Mouse (Mus musculus): ENCODE measurements at regions not wholly inside any gene's neighbourhood (a gene's known extent, or its start where the extent isn't known, plus 50 kb on each side); places are given as distances from the start of the nearest gene placed in this dataset.

GRCm38 (mm10) chr7:135899765-135900164 is 183.6 kb upstream of the Mki67 start:
- no peak overlapping the region for H3K4me3 ChIP-seq
- ATAC-seq (ENCODE audit: insufficient number of reproducible peaks, low FRiP score, low TSS enrichment, low read depth): no peak
- no peaks in the 10 kb centered on the region for H3K36me3 ChIP-seq
- H3K4me2 ChIP-seq: no peak overlapping the region
- no peaks in the 10 kb centered on the region for H3K27me3 ChIP-seq
- H3K27ac ChIP-seq: 0 out of 2 replicates have a peak overlapping the region, but pooled peaks have one; percentile 82
- 69% methylated on average over 5 of the region's 5 CpGs for WGBS
- H3K4me1 ChIP-seq: peaks cover 28% of the 10 kb centered on the region
- no peaks in the 10 kb centered on the region for H3K9me3 ChIP-seq
- no peak overlapping the region for H3K9ac ChIP-seq

- Histone ChIP-seq H3K9me3 (no peaks in the 10 kb centered on the region), H3K27ac (peak overlapping the region; percentile 82), H3K9ac (no peak overlapping the region), H3K4me2 (no peak overlapping the region), H3K4me3 (no peak overlapping the region), H3K27me3 (no peaks in the 10 kb centered on the region), H3K36me3 (no peaks in the 10 kb centered on the region), H3K4me1 (peaks cover 28% of the 10 kb centered on the region)
- ATAC-seq (ENCODE audit: insufficient number of reproducible peaks, low FRiP score, low TSS enrichment, low read depth): peak; percentile 81
- WGBS: 8% methylated on average over 10 of the region's 10 CpGs
Measured at GRCm38 (mm10) chr7:135900861-135901321, 184.7 kb upstream of the Mki67 start.

- peak; percentile 59; the same call in 1 of the 2 replicates for ATAC-seq (ENCODE audit: insufficient number of reproducible peaks, low FRiP score, low TSS enrichment, low read depth)
- Histone ChIP-seq H3K4me1 (peaks cover 28% of the 10 kb centered on the region), H3K4me2 (no peak overlapping the region), H3K27me3 (no peaks in the 10 kb centered on the region), H3K36me3 (no peaks in the 10 kb centered on the region), H3K27ac (peak overlapping the region; percentile 69), H3K9me3 (no peaks in the 10 kb centered on the region), H3K4me3 (no peak overlapping the region), H3K9ac (no peak overlapping the region)
- WGBS: 49% methylated on average over 13 of the region's 13 CpGs
Measured at GRCm38 (mm10) chr7:135902106-135903055, 186.2 kb upstream of the Mki67 start.

- Histone ChIP-seq H3K9me3 (no peaks in the 10 kb centered on the region), H3K27ac (no peak overlapping the region), H3K9ac (no peak overlapping the region), H3K4me1 (no peaks in the 10 kb centered on the region), H3K4me3 (no peak overlapping the region), H3K4me2 (no peak overlapping the region), H3K36me3 (no peaks in the 10 kb centered on the region), H3K27me3 (no peaks in the 10 kb centered on the region)
- no peak for ATAC-seq (ENCODE audit: insufficient number of reproducible peaks, low FRiP score, low TSS enrichment, low read depth)
Measured at GRCm38 (mm10) chr7:135911376-135911775, 195.2 kb upstream of the Mki67 start.

- Histone ChIP-seq H3K4me1 (no peaks in the 10 kb centered on the region), H3K27ac (no peak overlapping the region), H3K4me2 (no peak overlapping the region), H3K9me3 (no peaks in the 10 kb centered on the region), H3K9ac (no peak overlapping the region), H3K27me3 (no peaks in the 10 kb centered on the region), H3K36me3 (no peaks in the 10 kb centered on the region), H3K4me3 (no peak overlapping the region)
- ATAC-seq (ENCODE audit: insufficient number of reproducible peaks, low FRiP score, low TSS enrichment, low read depth): no peak
- WGBS: 86% methylated on average over 3 of the region's 3 CpGs
Measured at GRCm38 (mm10) chr7:135913923-135914634, 197.9 kb upstream of the Mki67 start.

- Histone ChIP-seq H3K27ac (no peak overlapping the region), H3K27me3 (no peaks in the 10 kb centered on the region), H3K4me3 (no peak overlapping the region), H3K4me2 (no peak overlapping the region), H3K36me3 (no peaks in the 10 kb centered on the region), H3K4me1 (no peaks in the 10 kb centered on the region), H3K9me3 (no peaks in the 10 kb centered on the region), H3K9ac (no peak overlapping the region)
- no peak for ATAC-seq (ENCODE audit: insufficient number of reproducible peaks, low FRiP score, low TSS enrichment, low read depth)
- WGBS: 63% methylated on average over 7 of the region's 7 CpGs
Measured at GRCm38 (mm10) chr7:135923876-135924275, 207.7 kb upstream of the Mki67 start.

GRCm38 (mm10) chr7:135924641-135925040 is 208.5 kb upstream of the Mki67 start:
- no peak for ATAC-seq (ENCODE audit: insufficient number of reproducible peaks, low FRiP score, low TSS enrichment, low read depth)
- H3K4me3 ChIP-seq: no peak overlapping the region
- no peaks in the 10 kb centered on the region for H3K9me3 ChIP-seq
- no peak overlapping the region for H3K27ac ChIP-seq
- no peak overlapping the region for H3K9ac ChIP-seq
- WGBS: 83% methylated on average over 4 of the region's 4 CpGs
- no peaks in the 10 kb centered on the region for H3K4me1 ChIP-seq
- H3K36me3 ChIP-seq: no peaks in the 10 kb centered on the region
- H3K4me2 ChIP-seq: no peak overlapping the region
- no peaks in the 10 kb centered on the region for H3K27me3 ChIP-seq

GRCm38 (mm10) chr7:135930091-135930490 is 213.9 kb upstream of the Mki67 start:
- Histone ChIP-seq H3K9me3 (no peaks in the 10 kb centered on the region), H3K9ac (no peak overlapping the region), H3K4me3 (no peak overlapping the region), H3K4me2 (no peak overlapping the region), H3K27ac (no peak overlapping the region), H3K4me1 (peaks cover 6% of the 10 kb centered on the region; the same call in 1 of the 2 replicates), H3K36me3 (no peaks in the 10 kb centered on the region), H3K27me3 (no peaks in the 10 kb centered on the region)
- WGBS: 97% methylated on average over 1 of the region's 1 CpGs
- ATAC-seq (ENCODE audit: insufficient number of reproducible peaks, low FRiP score, low TSS enrichment, low read depth): no peak

- WGBS: 36% methylated on average over 5 of the region's 5 CpGs
- no peak; the same call in 1 of the 2 replicates for ATAC-seq (ENCODE audit: insufficient number of reproducible peaks, low FRiP score, low TSS enrichment, low read depth)
- H3K27ac ChIP-seq: 0 out of 2 replicates have a peak overlapping the region, but pooled peaks have one; percentile 24
Measured at GRCm38 (mm10) chr7:135932595-135933175, 216.5 kb upstream of the Mki67 start.

GRCm38 (mm10) chr7:135935180-135935579 is 219.0 kb upstream of the Mki67 start:
- Histone ChIP-seq H3K27ac (no peak overlapping the region), H3K27me3 (no peaks in the 10 kb centered on the region), H3K9me3 (no peaks in the 10 kb centered on the region), H3K4me1 (peaks cover 8% of the 10 kb centered on the region; the same call in 1 of the 2 replicates), H3K9ac (no peak overlapping the region), H3K4me2 (no peak overlapping the region), H3K4me3 (no peak overlapping the region), H3K36me3 (no peaks in the 10 kb centered on the region)
- 66% methylated on average over 1 of the region's 1 CpGs for WGBS
- ATAC-seq (ENCODE audit: insufficient number of reproducible peaks, low FRiP score, low TSS enrichment, low read depth): no peak

More at GRCm38 (mm10) chr7:135932595-135933175, 216.5 kb upstream of the Mki67 start:
- no peak overlapping the region for H3K4me3 ChIP-seq
- no peaks in the 10 kb centered on the region for H3K9me3 ChIP-seq
- H3K4me1 ChIP-seq: peaks cover 6% of the 10 kb centered on the region; the same call in 1 of the 2 replicates
- no peak overlapping the region for H3K9ac ChIP-seq
- H3K36me3 ChIP-seq: no peaks in the 10 kb centered on the region
- no peaks in the 10 kb centered on the region for H3K27me3 ChIP-seq
- H3K4me2 ChIP-seq: no peak overlapping the region

- Histone ChIP-seq H3K9ac (no peak overlapping the region), H3K36me3 (no peaks in the 10 kb centered on the region), H3K27ac (no peak overlapping the region), H3K4me3 (no peak overlapping the region), H3K4me1 (peaks cover 8% of the 10 kb centered on the region; the same call in 1 of the 2 replicates), H3K4me2 (no peak overlapping the region), H3K9me3 (no peaks in the 10 kb centered on the region), H3K27me3 (no peaks in the 10 kb centered on the region)
- WGBS: 94% methylated on average over 3 of the region's 3 CpGs
- no peak for ATAC-seq (ENCODE audit: insufficient number of reproducible peaks, low FRiP score, low TSS enrichment, low read depth)
Measured at GRCm38 (mm10) chr7:135937465-135937864, 221.3 kb upstream of the Mki67 start.
